9 mouse cellular contexts compared by ENCODE assay signal in genomic region chr14:119137906-119138785, GRCm38 (mm10). TPM values are rescaled to one million over a fixed set of nuclear protein-coding genes. Genes with fewer than 3 reads are reported as not detected.
DNase-seq lines count a peak whose midpoint lies in the region; ATAC-seq lines count a peak whose summit lies in the region.
"Had no signal": no experiment of that assay in that cellular context is flagged by ENCODE, and none has a peak within 500 bp of the region (broad histone marks: within the 10 kb centered on the region; RNA-seq: fewer than 3 reads in every experiment).

Gene Hs6st3, plus strand, starts transcription at chr14:119138341.

- WGBS in neural tube, embryonic 11.5 days, result under 1% methylated on average over 94 of the region's 100 CpGs

- H3K9ac ChIP-seq in neural tube, embryonic 11.5 days (ENCODE audit: low read length), result peak within 1 kb of the TSS; percentile 56

- H3K36me3 ChIP-seq in neural tube, embryonic 11.5 days (ENCODE audit: control insufficient read depth, insufficient read depth, low read length), result no peaks in the 10 kb centered on the region

- H3K27me3 ChIP-seq in neural tube, embryonic 11.5 days (ENCODE audit: control insufficient read depth, insufficient read depth, low read length), result peaks cover 37% of the 10 kb centered on the region

- peak within 1 kb of the TSS; percentile 98 for H3K4me2 ChIP-seq in neural tube, embryonic 11.5 days (ENCODE audit: low read depth)

- ATAC-seq in common myeloid progenitor, adult 5-6 weeks (replicated peaks; ENCODE audit: low read depth, poor library complexity, severe bottlenecking), result peak; percentile 15; the same call in 1 of the 2 replicates
- ATAC-seq in neural tube, embryonic 11.5 days (ENCODE audit: insufficient read depth, low FRiP score, low TSS enrichment), result peak; percentile 73

- DNase-seq in layer of hippocampus, adult 18-20 months (ENCODE audit: low spot score in 2 of 2), result no peak
- DNase-seq in layer of hippocampus, adult 9-10 months (ENCODE audit: low spot score), result no peak
- DNase-seq in R1 (ENCODE audit: low read depth, low spot score), result peak; percentile 58
- peak; percentile 3 to 16 for DNase-seq in heart, postnatal 14 days
- peak in 1 of 2 experiments; percentile 41 for DNase-seq in left cerebral cortex, postnatal 36 days (ENCODE audit: low spot score in 2 of 2)
- DNase-seq in neural tube, embryonic 11.5 days (ENCODE audit: low spot score), result peak; percentile 47
- no peak for DNase-seq in yolk sac, embryonic 10.5 days (ENCODE audit: low spot score)

- H3K9me3 ChIP-seq in neural tube, embryonic 11.5 days (ENCODE audit: control insufficient read depth, low read length), result no peaks in the 10 kb centered on the region

- intact Hi-C loops in heart, postnatal 14 days (cut with DNase I), result no loop called here
- intact Hi-C loops in left cerebral cortex, postnatal 36 days (cut with DNase I), result loop anchor here (5.0 kb wide), 1 partner anchor 714 kb away; no protein-coding TSS in a partner anchor

- H3K27ac ChIP-seq in neural tube, embryonic 11.5 days (ENCODE audit: low read depth, low read length), result no peak within 1 kb of the TSS

- peaks cover 5% of the 10 kb centered on the region; the same call in 1 of the 2 replicates for H3K4me1 ChIP-seq in neural tube, embryonic 11.5 days (ENCODE audit: control insufficient read depth, insufficient read depth, low read length)

- H3K4me3 ChIP-seq in neural tube, embryonic 11.5 days (ENCODE audit: low read depth, low read length), result peak within 1 kb of the TSS; percentile 65
- H3K4me3 ChIP-seq: myocyte had no signal

RNA-seq across cellular contexts. Expression of gene Hs6st3, which starts in this region (rescaled TPM):
- 10 to 100 TPM; 58.6 to 59.6 TPM for total RNA-seq in layer of hippocampus, adult 18-20 months (2021)
- not detected in 2 replicates for total RNA-seq in common myeloid progenitor, adult 5-6 weeks (2017)
- not detected for total RNA-seq in heart, postnatal 14 days (2021)
- 10 to 100 TPM; 73.0 to 73.3 TPM for total RNA-seq in left cerebral cortex, postnatal 36 days (2021)
- 0.42 and 0.53 TPM in 2 replicates for polyA plus RNA-seq in neural tube, embryonic 11.5 days (2014; fragmentation: Nextera tagmentation; extraction: Ambion mirVana)
- polyA plus RNA-seq: myocyte had no signal

Comparison
In these comparisons a context has a peak if more than half of its experiments do, and no peak if none do; other contexts are left out.
1. RNA of gene Hs6st3 (total RNA-seq): 73.0 to 73.3 TPM in left cerebral cortex, postnatal 36 days and 58.6 to 59.6 TPM in layer of hippocampus, adult 18-20 months; not detected in heart, postnatal 14 days and not detected in common myeloid progenitor, adult 5-6 weeks; every median in the first group is over 10 times any median in the second.
2. Peak in ATAC-seq in common myeloid progenitor, adult 5-6 weeks; RNA of the gene not detected or under 1 TPM.
3. Peak in DNase-seq in heart, postnatal 14 days; RNA of the gene not detected or under 1 TPM.
4. Peak in DNase-seq, ATAC-seq, H3K4me3 ChIP-seq, H3K9ac ChIP-seq and H3K4me2 ChIP-seq in neural tube, embryonic 11.5 days; RNA of the gene not detected or under 1 TPM.